Mouse (Mus musculus) small intestine, adult 2 months (tissue): ENCODE measurements at regions not wholly inside any gene's neighbourhood (a gene's known extent, or its start where the extent isn't known, plus 50 kb on each side); places are given as distances from the start of the nearest gene placed in this dataset.

ENCODE experiments used
- H3K27ac ChIP-seq: fragments of 200-500 bp; 2 replicates; pipeline ENCODE4 v1.5.1; 2012; ENCODE audit warnings: low read depth, low read length, control low read depth, inconsistent platforms; ENCODE audit not compliant: insufficient read depth
- H3K27me3 ChIP-seq: fragments of 200-500 bp; 2 replicates; pipeline ENCODE4 v1.6.1; 2012; ENCODE audit warnings: mild to moderate bottlenecking, moderate library complexity, low read length, inconsistent platforms; ENCODE audit not compliant: control insufficient read depth, insufficient read depth
- H3K36me3 ChIP-seq: fragments of 200-500 bp; 2 replicates; pipeline ENCODE4 v1.6.1; 2012; ENCODE audit warnings: mild to moderate bottlenecking, low read length, control low read depth, inconsistent platforms; ENCODE audit not compliant: control insufficient read depth, insufficient read depth
- H3K4me1 ChIP-seq: fragments of 200-500 bp; 2 replicates; pipeline ENCODE4 v1.6.1; 2012; ENCODE audit warnings: low read length, inconsistent platforms, mixed read lengths; ENCODE audit not compliant: control insufficient read depth, insufficient read depth, insufficient read length
- H3K4me3 ChIP-seq: fragments of 200-500 bp; 2 replicates; pipeline ENCODE4 v1.5.1; 2012; ENCODE audit warnings: low read depth, mild to moderate bottlenecking, control low read depth, inconsistent platforms, low read length, moderate library complexity
- CTCF ChIP-seq: fragments of 200-500 bp; IDR thresholded peaks from 2 replicates; pipeline ENCODE4 v1.5.1; 2012; ENCODE audit warnings: low read depth, mild to moderate bottlenecking, control low read depth, inconsistent platforms, low read length, moderate library complexity, mixed read lengths; ENCODE audit not compliant: insufficient replicate concordance, insufficient read length; ENCODE audit errors: extremely low read depth
- POLR2A ChIP-seq: fragments of 200-500 bp; IDR thresholded peaks from 2 replicates; pipeline ENCODE4 v1.6.1; 2012; ENCODE audit warnings: low read depth, mild to moderate bottlenecking, control low read depth, inconsistent platforms, low read length, moderate library complexity
- WGBS: fragments of 180-500 bp; shearing (Covaris S2); methylation state at CpG from one replicate; pipeline ENCODE4 v1.1.7; 2018; 5-methylcytosine and 5-hydroxymethylcytosine counted together

DNA sequence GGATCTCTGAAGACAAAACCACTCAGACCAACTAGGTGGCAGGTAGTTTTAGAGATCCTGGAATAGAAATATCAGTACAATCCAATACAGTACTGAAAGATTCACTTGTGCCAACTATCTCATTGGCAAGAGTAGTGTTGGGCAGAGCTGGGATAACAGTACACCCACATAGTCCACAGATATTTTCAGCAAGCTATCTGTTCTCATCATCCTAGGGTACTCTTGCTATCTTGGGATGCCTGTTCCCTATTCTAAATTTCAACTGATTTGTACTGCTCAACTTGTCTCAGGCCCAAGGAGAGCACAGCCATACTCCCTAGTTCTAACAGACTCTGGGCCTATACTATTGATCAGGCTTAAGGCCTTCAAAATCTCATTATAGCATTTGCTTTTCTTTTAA is 218.6 kb downstream of the Gm11232 start:
- Histone ChIP-seq H3K27me3 (no peaks in the 10 kb centered on the region), H3K4me1 (no peaks in the 10 kb centered on the region), H3K4me3 (no peak overlapping the region), H3K27ac (no peak overlapping the region), H3K36me3 (no peaks in the 10 kb centered on the region)
- TF ChIP-seq POLR2A (no peak), CTCF (no peak)

DNA sequence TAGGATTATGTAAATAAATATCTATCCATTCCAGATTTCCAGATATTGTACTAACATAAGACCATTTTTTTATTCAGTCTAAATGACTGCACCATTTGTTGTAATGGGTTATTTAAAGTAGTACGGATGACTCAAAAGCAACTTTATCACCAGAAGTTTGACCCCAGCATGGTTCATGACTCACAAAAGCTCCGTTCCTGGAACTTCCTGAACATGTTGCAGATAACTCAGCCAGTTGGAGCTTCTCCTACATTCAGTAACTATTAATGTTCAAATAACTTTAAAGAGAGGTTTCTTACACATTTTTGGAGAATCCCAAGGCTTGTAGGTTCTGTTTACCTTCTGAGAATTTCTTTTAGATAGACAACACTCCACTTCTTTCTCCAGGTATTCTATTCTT is 219.8 kb downstream of the Gm11232 start:
- Histone ChIP-seq H3K36me3 (no peaks in the 10 kb centered on the region), H3K27ac (no peak overlapping the region), H3K4me1 (no peaks in the 10 kb centered on the region), H3K4me3 (no peak overlapping the region), H3K27me3 (no peaks in the 10 kb centered on the region)
- 30% methylated on average over 2 of the region's 2 CpGs for WGBS
- TF ChIP-seq CTCF (no peak), POLR2A (no peak)

DNA sequence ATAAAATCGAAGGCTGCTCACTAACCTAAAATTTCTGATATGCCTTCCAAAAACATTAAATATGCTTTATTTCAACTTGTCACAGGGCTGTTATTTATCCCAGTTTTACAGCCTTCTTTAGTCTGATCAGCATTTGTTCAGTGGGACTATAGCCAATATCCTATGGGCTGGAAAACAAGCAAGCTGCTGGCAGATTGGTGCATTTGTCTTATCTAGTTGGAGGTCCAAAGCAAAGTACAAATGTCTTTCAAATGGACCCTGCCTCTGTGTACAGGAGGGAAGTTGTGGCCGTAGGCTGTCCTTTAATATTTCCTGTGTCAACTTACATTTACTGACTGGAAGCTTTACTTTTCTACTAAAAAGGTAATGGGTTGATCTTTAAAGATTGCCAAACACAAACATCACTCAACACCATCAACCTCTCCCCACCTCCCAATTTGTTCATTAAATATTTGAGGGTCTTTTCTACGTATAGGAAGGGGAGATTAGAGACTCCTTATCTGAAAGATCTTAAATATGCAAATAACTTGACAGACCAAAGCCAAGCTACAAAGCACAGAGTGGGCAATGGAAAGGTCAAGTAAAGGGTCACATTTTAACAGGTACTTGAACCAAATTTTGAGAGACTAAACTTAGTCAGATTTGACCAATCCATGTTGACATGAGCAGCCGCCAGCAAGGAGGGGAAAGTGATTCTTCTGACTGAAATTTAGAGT is 233.4 kb downstream of the Gm11232 start:
- Histone ChIP-seq H3K27me3 (no peaks in the 10 kb centered on the region), H3K4me3 (no peak overlapping the region), H3K27ac (no peak overlapping the region), H3K36me3 (no peaks in the 10 kb centered on the region), H3K4me1 (no peaks in the 10 kb centered on the region)
- WGBS, result 46% methylated on average over 4 of the region's 4 CpGs
- TF ChIP-seq POLR2A, result no peak
- no peak for TF ChIP-seq CTCF

DNA sequence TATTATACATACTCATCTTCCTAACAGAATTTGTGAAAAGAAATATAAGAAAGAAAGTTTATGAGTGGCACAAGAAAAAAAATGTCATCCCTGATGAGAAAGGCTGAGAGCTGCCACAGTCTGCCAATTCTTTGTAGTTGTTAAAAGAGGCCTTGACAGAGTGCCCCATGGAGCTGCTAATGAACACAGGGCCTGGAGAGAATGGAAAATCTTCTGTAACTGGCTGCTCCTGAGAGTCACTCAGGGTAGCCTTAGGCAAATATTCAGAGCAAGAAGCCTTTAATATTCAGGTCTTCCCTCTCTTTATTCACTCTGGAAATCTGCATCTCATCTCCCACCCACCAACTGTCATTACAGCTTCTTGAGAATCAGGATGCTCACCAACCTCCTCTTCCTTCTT is 237.0 kb downstream of the Gm11232 start:
- no peaks in the 10 kb centered on the region for H3K4me1 ChIP-seq
- no peak overlapping the region for H3K27ac ChIP-seq
- H3K27me3 ChIP-seq, result no peaks in the 10 kb centered on the region
- no peaks in the 10 kb centered on the region for H3K36me3 ChIP-seq
- no peak for TF ChIP-seq POLR2A
- H3K4me3 ChIP-seq, result no peak overlapping the region

DNA sequence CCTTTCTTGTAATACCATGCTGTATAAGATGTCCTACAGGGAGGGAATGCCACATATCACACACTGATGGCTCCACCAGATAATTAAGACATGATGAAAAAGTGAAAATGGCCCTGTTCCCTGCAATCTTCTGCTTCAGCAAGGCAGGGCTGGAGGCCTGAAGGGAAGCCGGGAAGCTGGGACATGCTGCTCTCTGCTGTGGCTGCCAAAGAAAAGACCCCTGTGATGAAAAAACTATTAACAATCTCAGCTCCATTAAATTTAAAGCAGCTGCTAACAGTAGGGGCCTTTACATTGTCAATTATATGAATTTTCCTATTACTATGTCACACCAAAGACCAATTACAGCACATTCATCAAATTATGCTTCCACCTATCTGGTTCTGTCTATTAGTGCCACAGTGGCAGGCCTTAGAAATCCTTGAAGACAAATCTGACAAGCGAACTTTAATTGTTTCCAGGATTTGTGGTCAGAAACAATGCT is 239.8 kb downstream of the Gm11232 start:
- TF ChIP-seq CTCF, result no peak
- TF ChIP-seq POLR2A, result no peak
- Histone ChIP-seq H3K27me3 (no peaks in the 10 kb centered on the region), H3K27ac (no peak overlapping the region), H3K4me1 (no peaks in the 10 kb centered on the region), H3K4me3 (no peak overlapping the region), H3K36me3 (no peaks in the 10 kb centered on the region)
- WGBS, result 83% methylated on average over 2 of the region's 2 CpGs

DNA sequence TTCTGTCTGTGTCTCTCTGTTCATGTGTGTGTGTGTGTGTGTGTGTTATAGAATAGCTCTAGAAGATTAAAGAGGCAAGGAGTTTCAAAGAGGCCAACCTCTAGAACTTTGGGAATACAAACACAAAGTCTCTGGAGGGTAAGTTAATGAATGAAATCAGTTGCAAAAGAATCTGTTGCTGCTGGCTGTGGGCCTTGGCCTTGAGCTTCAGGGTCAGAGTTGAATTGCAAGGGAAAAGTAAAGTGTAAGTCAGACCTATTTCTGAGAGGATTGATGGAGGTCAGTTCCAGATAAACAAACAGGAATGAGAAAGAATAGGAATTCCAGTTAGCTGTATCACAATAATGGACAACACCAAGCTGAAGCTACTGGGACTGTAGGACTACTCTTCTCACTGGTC is 250.9 kb downstream of the Gm11232 start:
- Histone ChIP-seq H3K36me3 (no peaks in the 10 kb centered on the region), H3K27ac (no peak overlapping the region), H3K4me1 (no peaks in the 10 kb centered on the region), H3K27me3 (no peaks in the 10 kb centered on the region), H3K4me3 (no peak overlapping the region)
- TF ChIP-seq CTCF (no peak), POLR2A (no peak)

DNA sequence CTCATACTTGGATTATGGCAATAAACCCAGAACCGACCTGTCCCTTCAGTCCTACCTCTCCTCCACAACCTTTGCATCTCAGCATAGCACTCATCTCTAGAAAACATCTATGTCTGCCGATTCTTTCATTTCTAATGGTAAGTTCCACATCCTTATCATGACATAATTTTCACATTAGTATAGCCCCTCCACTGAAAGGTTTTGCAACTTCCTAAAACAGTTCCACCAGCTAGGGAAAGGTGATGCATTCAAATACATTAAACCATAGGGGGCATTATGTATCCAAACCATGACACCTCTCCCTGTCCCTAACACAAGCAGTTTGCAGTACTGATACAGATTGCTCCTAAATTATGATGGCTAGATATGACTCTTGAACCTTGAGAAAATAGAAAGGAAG is 268.0 kb downstream of the Gm11232 start:
- WGBS, result 88% methylated on average over 2 of the region's 2 CpGs
- no peaks in the 10 kb centered on the region for H3K27me3 ChIP-seq
- H3K4me1 ChIP-seq, result no peaks in the 10 kb centered on the region
- no peak overlapping the region for H3K27ac ChIP-seq
- no peak overlapping the region for H3K4me3 ChIP-seq
- TF ChIP-seq POLR2A, result no peak
- no peak for TF ChIP-seq CTCF
- H3K36me3 ChIP-seq, result no peaks in the 10 kb centered on the region
